Mouse (Mus musculus): ENCODE data around the gene Aplp1.
"Not testable (repeated sequence)": the region's sequence is repeated elsewhere in the genome, so short reads cannot be mapped to it uniquely, and the experiment has no call there.

Aplp1 gene

GRCm38 (mm10) chr7:30444971-30445751 is at the start of gene Aplp1:
Gene Aplp1, minus strand, starts transcription at chr7:30445535.
- DNase-seq, result peak; percentile 76

GRCm38 (mm10) chr7:30493401-30493931 is 48.1 kb upstream of the Aplp1 start, which contains the start of gene Prodh2:
Gene Prodh2, plus strand, starts transcription at chr7:30493622.
- DNase-seq, result no peak

- peak; percentile 82 for DNase-seq
Measured at GRCm38 (mm10) chr7:30492765-30493164, 47.4 kb upstream of the Aplp1 start.

GRCm38 (mm10) chr7:30490957-30491307 is 45.6 kb upstream of the Aplp1 start:
- DNase-seq, result no peak

GRCm38 (mm10) chr7:30490251-30490956 is 45.1 kb upstream of the Aplp1 start:
- peak; percentile 38 for DNase-seq

- no peak for DNase-seq
Measured at GRCm38 (mm10) chr7:30484250-30484649, 38.9 kb upstream of the Aplp1 start.

GRCm38 (mm10) chr7:30477415-30478381 is 32.4 kb upstream of the Aplp1 start:
- peak; percentile 49 for DNase-seq

- DNase-seq, result not testable (repeated sequence)
Measured at GRCm38 (mm10) chr7:30476136-30476535, 30.8 kb upstream of the Aplp1 start.

GRCm38 (mm10) chr7:30474999-30475398 is 29.7 kb upstream of the Aplp1 start:
- DNase-seq, result no peak

GRCm38 (mm10) chr7:30472411-30472810 is 27.1 kb upstream of the Aplp1 start:
- peak; percentile 64 for DNase-seq

GRCm38 (mm10) chr7:30464816-30465300 is 19.5 kb upstream of the Aplp1 start:
- DNase-seq, result no peak

GRCm38 (mm10) chr7:30463996-30464395 is 18.7 kb upstream of the Aplp1 start:
- no peak for DNase-seq

GRCm38 (mm10) chr7:30463568-30463967 is 18.2 kb upstream of the Aplp1 start:
- no peak for DNase-seq

- no peak for DNase-seq
Measured at GRCm38 (mm10) chr7:30459484-30459883, 14.1 kb upstream of the Aplp1 start.

GRCm38 (mm10) chr7:30457629-30458330 is 12.4 kb upstream of the Aplp1 start, which contains the start of the genes Kirrel2 and Nphs1:
Gene Kirrel2, minus strand, starts transcription at chr7:30457690.
Gene Nphs1, plus strand, starts transcription at chr7:30458315.
- DNase-seq, result peak; percentile 74

- no peak for DNase-seq
Measured at GRCm38 (mm10) chr7:30456911-30457628, 11.7 kb upstream of the Aplp1 start.

- no peak for DNase-seq
Measured at GRCm38 (mm10) chr7:30456487-30456886, 11.2 kb upstream of the Aplp1 start.

- no peak for DNase-seq
Measured at GRCm38 (mm10) chr7:30454259-30454658, 8.9 kb upstream of the Aplp1 start.

GRCm38 (mm10) chr7:30453766-30454165 is 8.4 kb upstream of the Aplp1 start:
- no peak for DNase-seq

GRCm38 (mm10) chr7:30453327-30453726 is 8.0 kb upstream of the Aplp1 start:
- DNase-seq, result no peak

GRCm38 (mm10) chr7:30450241-30450640 is 4.9 kb upstream of the Aplp1 start:
- no peak for DNase-seq
